Mouse (Mus musculus): ENCODE results near the gene Pla2g12b. TPM values are rescaled to one million over a fixed set of nuclear protein-coding genes. Genes with fewer than 3 reads are reported as not detected.

Pla2g12b gene
- total RNA-seq, 2 experiments from 2014 or later, result not detected

- intact Hi-C loops (cut with DNase I), result no loop called here
- no peak for DNase-seq
Measured at GRCm38 (mm10) chr10:59462307-59462706, 58.8 kb downstream of the Pla2g12b start.

- no peak for DNase-seq
- intact Hi-C loops (cut with DNase I), result no loop called here
Measured at GRCm38 (mm10) chr10:59465546-59465945, 62.1 kb downstream of the Pla2g12b start.

GRCm38 (mm10) chr10:59466626-59467025 is 63.2 kb downstream of the Pla2g12b start:
- DNase-seq, result no peak
- intact Hi-C loops (cut with DNase I), result no loop called here

GRCm38 (mm10) chr10:59467297-59467696 is 63.8 kb downstream of the Pla2g12b start:
- intact Hi-C loops (cut with DNase I), result no loop called here
- no peak for DNase-seq

- intact Hi-C loops (cut with DNase I), result no loop called here
- peak; percentile 29 for DNase-seq
Measured at GRCm38 (mm10) chr10:59470451-59470850, 67.0 kb downstream of the Pla2g12b start.

Other genes starting within 250 kb of the Pla2g12b start
- gene Sept10, start 181.8 kb upstream of the Pla2g12b start, total RNA-seq (2021), result 10 to 100 TPM; 16.7 to 18.4 TPM
- 10 to 100 TPM; 15.0 to 17.7 TPM for gene Sowahc, start 181.7 kb upstream of the Pla2g12b start, total RNA-seq (2021)
- 10 to 100 TPM; 21.1 to 21.8 TPM for gene P4ha1, start 80.4 kb upstream of the Pla2g12b start, total RNA-seq (2021)
- 10 to 100 TPM; 45.0 to 48.3 TPM for gene Gm10273, start 8.0 kb upstream of the Pla2g12b start, total RNA-seq (2021)
- under 1 TPM in 1 of 2 experiments, not detected in 1; 0.32 TPM for gene Oit3, start 38.1 kb downstream of the Pla2g12b start, total RNA-seq (2021)
- gene Gm10322, start 212.4 kb downstream of the Pla2g12b start, total RNA-seq (2021), result not detected
- gene Mcu, start 213.0 kb downstream of the Pla2g12b start, total RNA-seq (2021), result 10 to 100 TPM; 64.7 to 70.4 TPM

Data from left cerebral cortex, postnatal 4 days (tissue).